In the genomic region with DNA sequence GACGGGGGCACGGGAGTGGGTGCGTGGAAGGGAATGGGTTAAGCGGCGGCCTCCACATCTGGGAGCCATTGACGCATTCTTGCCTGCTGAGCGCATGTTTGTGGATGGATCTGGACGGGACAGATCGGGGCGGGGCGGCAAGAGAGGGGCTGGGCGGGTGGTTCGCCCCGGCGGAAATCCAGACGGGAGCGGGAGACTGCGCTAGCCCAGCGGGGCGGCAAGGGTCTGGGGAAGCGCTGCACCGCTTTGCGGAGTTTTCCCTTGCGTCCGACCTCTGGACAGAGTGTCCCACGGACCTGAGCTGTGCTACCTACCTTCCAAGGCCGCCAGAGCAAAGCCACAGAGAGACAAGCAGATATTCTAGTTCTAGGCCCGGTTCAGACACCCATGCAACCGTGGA, we compare ENCODE assay signal across 8 mouse cellular contexts. TPM values are rescaled to one million over a fixed set of nuclear protein-coding genes. Genes with fewer than 3 reads are reported as not detected.
DNase-seq lines count a peak whose midpoint lies in the region; ATAC-seq and TF ChIP-seq lines count a peak whose summit lies in the region.

No protein-coding gene starts in this region.

- H3K27me3 ChIP-seq in forebrain, postnatal 0 days (ENCODE audit: insufficient read depth, low read length): no peaks in the 10 kb centered on the region; the same call in 1 of the 2 replicates
- H3K27me3 ChIP-seq in hindbrain, embryonic 12.5 days: peaks cover 9% of the 10 kb centered on the region; the same call in 1 of the 2 replicates
- no peaks in the 10 kb centered on the region for H3K27me3 ChIP-seq in myocyte (ENCODE audit: control insufficient read depth, insufficient read depth, insufficient read length)

- no peaks in the 10 kb centered on the region for H3K9me3 ChIP-seq in forebrain, postnatal 0 days (ENCODE audit: low read length)
- no peaks in the 10 kb centered on the region for H3K9me3 ChIP-seq in hindbrain, embryonic 12.5 days (replicated peaks)

- no peak overlapping the region; the same call in 1 of the 2 replicates for H3K4me3 ChIP-seq in forebrain, postnatal 0 days (ENCODE audit: low read depth, low read length)
- H3K4me3 ChIP-seq in hindbrain, embryonic 12.5 days: peak overlapping the region; percentile 60
- peak overlapping the region; percentile 73 for H3K4me3 ChIP-seq in myocyte

- TF ChIP-seq POLR2A in myocyte (IDR thresholded peaks at IDR 0.05; ENCODE audit: insufficient read length, low read depth): peak; percentile 93

- H3K27ac ChIP-seq in forebrain, postnatal 0 days (ENCODE audit: low read depth, low read length): no peak overlapping the region
- H3K27ac ChIP-seq in hindbrain, embryonic 12.5 days: peak overlapping the region; percentile 68

- peak overlapping the region; percentile 98 for H3K4me2 ChIP-seq in forebrain, postnatal 0 days (ENCODE audit: low read depth)
- H3K4me2 ChIP-seq in hindbrain, embryonic 12.5 days (replicated peaks): peak overlapping the region; percentile 87
- H3K4me2 ChIP-seq in myocyte (ENCODE audit: low read depth): peak overlapping the region; percentile 88

- TF ChIP-seq CTCF in forebrain, postnatal 0 days (IDR thresholded peaks at IDR 0.05; ENCODE audit: low read depth): no peak

- peak overlapping the region; percentile 73 for H3ac ChIP-seq in myocyte (ENCODE audit: control insufficient read depth, insufficient read length)

- ATAC-seq in forebrain, postnatal 0 days: no peak
- no peak for ATAC-seq in hindbrain, embryonic 12.5 days (ENCODE audit: low FRiP score)

- no peaks in the 10 kb centered on the region for H3K36me3 ChIP-seq in forebrain, postnatal 0 days (ENCODE audit: insufficient read depth)
- H3K36me3 ChIP-seq in hindbrain, embryonic 12.5 days: no peaks in the 10 kb centered on the region
- no peaks in the 10 kb centered on the region for H3K36me3 ChIP-seq in myocyte (ENCODE audit: control insufficient read depth, insufficient read depth)

- H3K4me1 ChIP-seq in forebrain, postnatal 0 days (ENCODE audit: insufficient read depth): peaks cover 24% of the 10 kb centered on the region
- H3K4me1 ChIP-seq in hindbrain, embryonic 12.5 days: peaks cover 78% of the 10 kb centered on the region

- 7% methylated on average over 27 of the region's 29 CpGs for WGBS in forebrain, postnatal 0 days
- 1% methylated on average over 29 of the region's 29 CpGs for WGBS in hindbrain, embryonic 12.5 days

- H3K9ac ChIP-seq in forebrain, postnatal 0 days: peak overlapping the region; percentile 48; the same call in 1 of the 2 replicates
- H3K9ac ChIP-seq in hindbrain, embryonic 12.5 days: peak overlapping the region; percentile 49

- peaks cover 28% of the 10 kb centered on the region for H3K79me2 ChIP-seq in myocyte (ENCODE audit: control insufficient read depth, insufficient read depth)

- peak; percentile 67 for DNase-seq in urinary bladder, postnatal 25 days (ENCODE audit: low spot score)
- DNase-seq in urinary bladder, postnatal 36 days (ENCODE audit: low spot score in 2 of 2): no peak
- no peak for DNase-seq in forebrain, postnatal 0 days
- peak; percentile 62 for DNase-seq in liver
- no peak for DNase-seq in layer of hippocampus, adult 9-10 months (ENCODE audit: low spot score)
- DNase-seq in left cerebral cortex, adult 9 months (ENCODE audit: low spot score in 2 of 2): no peak

TF ChIP-seq in myocyte, 11 proteins besides CTCF, POLR2A, EP300 and RAD21:
- TF ChIP-seq POLR2AphosphoS2 (IDR thresholded peaks at IDR 0.05; ENCODE audit: insufficient read length, low read depth) (peak; percentile 95), TCF12 (IDR thresholded peaks at IDR 0.05; ENCODE audit: insufficient read depth, poor library complexity, severe bottlenecking) (no peak)

RNA-seq across cellular contexts. Expression of a gene that starts 8.6 kb away (rescaled TPM):
- 11.6 and 15.2 TPM in 2 replicates for total RNA-seq in forebrain, postnatal 0 days (2014; rRNA removed)
- 9.5 and 10.7 TPM in 2 replicates for polyA plus RNA-seq in forebrain, postnatal 0 days (2015; fragmentation: Nextera tagmentation; extraction: Ambion mirVana)
- polyA plus RNA-seq in hindbrain, embryonic 12.5 days (2016; fragmentation: Nextera tagmentation; extraction: Ambion mirVana): 38.6 and 46.9 TPM in 2 replicates
- 27.3 TPM for polyA plus RNA-seq in myocyte (2012; fragmentation: generic; extraction: Trizol)

RNA-seq across cellular contexts. Expression of a gene that starts 28.6 kb away (rescaled TPM):
- total RNA-seq in forebrain, postnatal 0 days (2014; rRNA removed): 2.2 and 2.3 TPM in 2 replicates
- 1.3 and 1.7 TPM in 2 replicates for polyA plus RNA-seq in forebrain, postnatal 0 days (2015; fragmentation: Nextera tagmentation; extraction: Ambion mirVana)
- 19.0 and 20.2 TPM in 2 replicates for polyA plus RNA-seq in hindbrain, embryonic 12.5 days (2016; fragmentation: Nextera tagmentation; extraction: Ambion mirVana)
- polyA plus RNA-seq in myocyte (2012; fragmentation: generic; extraction: Trizol): 2.6 TPM

RNA-seq across cellular contexts. Expression of a gene that starts 46.6 kb away (rescaled TPM):
- 1.2 and 1.4 TPM in 2 replicates for total RNA-seq in forebrain, postnatal 0 days (2014; rRNA removed)
- 2.0 and 2.7 TPM in 2 replicates for polyA plus RNA-seq in forebrain, postnatal 0 days (2015; fragmentation: Nextera tagmentation; extraction: Ambion mirVana)
- 0.88 and 1.1 TPM in 2 replicates for polyA plus RNA-seq in hindbrain, embryonic 12.5 days (2016; fragmentation: Nextera tagmentation; extraction: Ambion mirVana)
- polyA plus RNA-seq in myocyte (2012; fragmentation: generic; extraction: Trizol): 0.05 TPM

Comparison
In these comparisons a context has a peak if more than half of its experiments do, and no peak if none do; other contexts are left out.
1. DNase-seq: peak in urinary bladder, postnatal 25 days (single experiment) and liver (single experiment); none in urinary bladder, postnatal 36 days (0 of 2), forebrain, postnatal 0 days (single experiment), layer of hippocampus, adult 9-10 months (single experiment) and left cerebral cortex, adult 9 months (0 of 2).
2. Peak in every context shown above with its lines, with median percentiles within 50 percentile points of each other: H3K4me2 ChIP-seq.